Mouse (Mus musculus): ENCODE data around the gene Cacna2d3.

GRCm38 (mm10) chr14:29548646-29549045 is 173.0 kb downstream of the Cacna2d3 start:
- TF ChIP-seq CTCF (IDR thresholded peaks at IDR 0.05; ENCODE audit: low read depth) (no peak), EP300 (IDR thresholded peaks at IDR 0.05; ENCODE audit: low read depth) (no peak)

All from liver, postnatal 0 days (tissue).